Mouse (Mus musculus): ENCODE measurements around the gene Asb2.

DNA sequence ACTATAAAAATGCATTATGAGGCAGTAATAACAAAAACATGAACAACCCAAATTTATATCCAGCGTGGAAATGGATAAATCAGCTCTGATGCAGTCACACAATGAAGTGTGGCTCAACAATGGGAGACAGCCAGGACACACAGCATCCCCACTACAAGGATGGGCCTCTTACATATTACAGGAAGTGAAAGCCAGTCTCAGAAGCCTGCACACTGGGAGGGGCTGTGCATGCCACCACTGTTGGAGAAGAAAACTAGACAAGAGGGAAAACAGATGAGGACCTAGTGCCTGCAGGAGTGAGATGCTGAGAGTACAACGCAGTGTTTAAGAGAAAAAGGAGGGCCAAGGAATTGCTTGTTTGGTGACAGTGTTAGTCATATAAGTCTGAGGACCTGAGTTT, 82.1 kb downstream of the Asb2 start:
- TF ChIP-seq CTCF (IDR thresholded peaks at IDR 0.05; ENCODE audit: insufficient read depth, low read length) = no peak
- TF ChIP-seq POLR2A (IDR thresholded peaks at IDR 0.05; ENCODE audit: borderline replicate concordance, extremely low read depth, low read depth, low read length) = no peak
